Mouse (Mus musculus): ENCODE measurements around the gene Rbmx.

- no peak for TF ChIP-seq CTCF (conservative IDR thresholded peaks at IDR 0.05; ENCODE audit: low read length)
- no peak for TF ChIP-seq POU5F1 (IDR thresholded peaks at IDR 0.05; ENCODE audit: borderline replicate concordance, low read length)
- TF ChIP-seq NANOG (IDR thresholded peaks at IDR 0.05; ENCODE audit: borderline replicate concordance, low read length), result no peak
Observed at GRCm38 (mm10) chrX:57392367-57393246, at the start of gene Rbmx.

Data from E14TG2a.4 (cell line).